Mouse (Mus musculus) T-cell, adult 2 months (primary cell): ENCODE measurements around the gene Cbln3.

ENCODE experiments used
- DNase-seq: peaks from one replicate; pipeline ENCODE4 v3.0.0; 2022; ENCODE audit warnings: low spot score

Cbln3 gene

DNA sequence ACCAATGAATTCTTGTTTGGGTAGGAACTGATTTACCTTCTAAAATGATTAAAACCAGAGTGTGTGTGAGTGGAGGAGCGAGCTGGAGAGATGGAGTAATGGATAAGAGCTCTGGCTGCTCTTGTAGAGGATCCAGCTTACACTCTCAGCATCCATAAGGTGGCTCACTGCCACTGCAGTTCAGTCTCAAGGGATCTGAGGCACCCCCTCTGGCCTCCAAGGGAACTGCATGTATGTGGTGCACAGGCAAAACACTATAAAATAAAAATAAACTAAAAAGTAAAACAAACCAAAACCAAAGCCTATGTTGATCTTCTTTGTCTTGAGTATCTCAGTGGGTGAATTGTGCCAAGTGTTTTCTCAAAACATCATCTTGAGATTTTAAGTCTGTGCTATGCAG, 4.6 kb downstream of the Cbln3 start:
- peak; percentile 76 for DNase-seq

DNA sequence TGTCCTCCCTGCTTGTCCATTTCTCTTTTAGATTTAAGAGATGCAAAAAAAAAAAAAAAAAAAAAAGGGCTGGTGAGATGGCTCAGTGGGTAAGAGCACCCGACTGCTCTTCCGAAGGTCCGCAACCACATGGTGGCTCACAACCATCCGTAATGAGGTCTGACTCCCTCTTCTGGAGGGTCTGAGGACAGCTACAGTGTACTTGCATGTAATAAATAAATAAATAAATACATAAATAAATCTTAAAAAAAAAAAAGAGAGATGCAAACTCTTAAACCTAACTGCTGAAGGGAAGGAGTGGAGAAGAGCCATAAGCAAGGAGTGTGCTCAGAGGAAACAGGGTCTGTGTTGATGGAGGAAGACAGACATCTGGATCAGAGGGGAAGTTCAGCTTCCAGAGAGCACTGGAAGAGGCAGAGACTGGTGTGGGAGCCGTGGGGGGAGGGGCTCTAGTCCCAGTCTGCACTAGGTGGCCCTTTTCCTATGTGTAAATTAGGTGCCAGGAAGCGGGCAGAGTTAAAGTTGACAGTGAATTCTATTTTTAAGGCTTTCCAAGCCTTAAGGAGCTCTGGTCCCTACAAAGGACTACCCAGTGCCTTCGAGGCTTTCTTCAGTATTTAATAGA, 5.8 kb downstream of the Cbln3 start:
- no peak for DNase-seq

DNA sequence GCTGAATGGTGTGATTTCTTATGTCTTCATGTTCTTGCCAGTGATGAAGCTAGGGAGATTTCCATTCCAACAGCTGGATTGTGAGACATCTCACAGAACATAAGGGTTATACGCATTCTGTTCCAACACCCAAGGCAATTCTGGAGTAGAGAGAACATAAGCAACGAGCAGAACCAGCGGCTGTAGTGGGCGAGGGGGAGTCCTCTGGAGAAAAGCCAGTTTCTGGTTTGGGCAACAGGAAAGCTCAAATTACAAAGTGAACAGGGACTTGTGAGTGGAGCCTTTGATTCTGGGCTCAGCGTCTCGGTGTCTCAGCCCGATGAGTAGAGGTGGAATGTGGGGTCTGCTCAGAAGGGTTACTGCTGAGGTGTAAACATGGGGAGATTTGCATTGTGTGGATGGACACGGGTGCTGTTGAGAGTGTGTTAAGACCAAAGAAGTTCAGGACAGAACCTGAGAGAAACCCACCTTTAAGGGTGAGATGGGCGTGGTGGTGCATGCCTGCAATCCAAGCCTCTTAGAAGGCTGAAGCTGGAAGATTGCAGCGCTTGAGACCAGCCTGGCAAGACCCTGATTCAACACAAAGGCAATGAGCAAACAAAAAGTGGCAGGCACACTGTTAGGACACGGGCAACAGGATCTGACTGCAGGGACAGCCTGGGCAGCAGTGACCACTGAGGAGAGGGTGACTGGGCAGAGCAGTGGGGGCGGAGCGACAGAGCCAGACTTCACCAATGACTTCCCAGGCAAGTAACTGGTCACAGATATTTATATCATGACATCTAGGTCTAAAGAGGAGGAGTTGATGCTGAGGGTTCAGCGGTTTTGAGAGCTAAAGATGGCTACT, 6.5 kb downstream of the Cbln3 start:
- DNase-seq, result no peak

DNA sequence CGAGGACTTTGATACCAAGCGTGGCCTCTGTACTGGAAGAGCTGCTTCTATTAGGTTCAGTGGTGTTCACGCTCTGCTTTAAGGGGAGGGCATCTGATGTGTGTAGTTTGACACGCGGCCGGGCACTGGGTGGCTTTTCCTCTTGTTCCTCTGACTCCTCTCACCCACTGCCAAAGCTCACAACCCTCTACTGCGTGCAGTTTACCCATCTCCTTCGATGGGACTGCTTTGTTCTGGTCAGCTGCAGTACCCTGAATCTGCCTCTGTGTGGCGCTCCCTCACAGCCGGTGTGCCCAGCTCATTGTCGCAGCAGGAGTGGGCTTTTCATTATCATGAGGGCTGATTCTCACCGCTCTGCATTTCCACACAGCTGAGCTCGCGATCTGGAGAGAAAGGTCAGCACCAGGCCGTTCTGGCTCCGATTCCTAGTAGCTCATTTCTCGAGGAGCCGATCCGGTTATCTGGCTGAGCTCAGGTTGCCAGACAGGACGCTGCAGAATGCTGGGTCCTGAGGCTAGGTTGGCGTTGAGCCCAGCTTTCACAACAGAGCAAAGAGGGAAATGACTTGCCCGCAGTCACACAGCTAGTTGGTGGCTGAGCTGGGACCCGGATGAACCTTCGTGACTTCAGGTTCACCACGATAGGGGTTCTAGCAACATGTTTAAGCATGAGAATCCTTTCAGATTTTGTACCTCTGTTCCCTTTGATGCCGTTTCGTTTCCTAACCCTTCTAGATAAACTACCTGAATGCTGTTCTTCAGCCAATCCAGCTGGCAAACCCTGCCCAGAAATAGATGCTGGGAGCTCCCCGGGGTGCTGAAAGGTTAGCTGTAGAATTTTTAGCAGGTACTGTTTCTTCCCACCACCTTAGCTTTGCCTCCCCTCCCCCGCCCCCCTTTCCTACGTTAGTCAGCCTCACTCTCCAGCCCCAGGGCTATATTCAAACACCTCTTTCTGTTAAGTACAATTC, 10.2 kb downstream of the Cbln3 start:
- peak; percentile 75 for DNase-seq

DNA sequence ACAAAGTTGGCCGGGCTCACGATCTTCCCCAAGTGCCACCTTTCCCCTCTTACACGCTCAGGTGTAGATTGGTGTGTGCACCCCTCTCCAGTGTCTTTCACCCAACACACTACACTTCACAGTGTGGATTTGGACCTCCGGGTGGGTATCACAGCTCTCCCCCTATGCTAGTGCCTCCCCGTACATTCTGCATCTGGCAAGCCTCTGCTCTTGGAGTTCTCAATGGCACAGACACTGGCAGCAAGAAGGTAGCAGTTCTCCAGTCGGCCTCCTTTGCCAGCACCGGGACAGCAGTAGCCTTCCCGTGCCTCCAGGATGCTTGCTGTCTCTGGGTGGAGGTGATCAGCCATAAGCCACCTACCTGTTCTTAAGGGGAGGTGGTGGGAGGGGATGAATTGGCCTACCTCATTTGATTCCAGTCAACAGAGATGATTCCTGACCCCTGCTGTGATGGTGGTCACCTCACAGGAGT, 10.9 kb downstream of the Cbln3 start:
- DNase-seq, result no peak

DNA sequence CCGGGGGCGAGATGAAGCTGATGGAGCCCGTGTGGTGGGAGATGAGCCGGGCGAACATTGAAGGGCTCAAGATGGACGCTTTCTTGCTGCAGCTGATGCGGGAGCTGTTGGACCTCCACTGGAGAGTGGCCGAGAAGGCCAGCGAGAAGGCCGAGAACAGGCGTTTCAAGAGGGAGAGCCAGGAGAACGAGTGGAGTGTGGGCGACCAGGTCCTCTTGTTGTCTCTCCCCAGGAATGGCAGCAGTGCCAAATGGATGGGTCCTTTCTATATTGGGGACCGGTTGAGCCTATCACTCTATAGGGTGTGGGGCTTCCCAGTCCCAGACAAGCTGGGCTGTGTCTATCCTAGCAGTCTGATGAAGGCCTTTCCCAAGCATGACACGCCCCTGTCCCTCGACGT, 11.6 kb downstream of the Cbln3 start:
- DNase-seq, result no peak

DNA sequence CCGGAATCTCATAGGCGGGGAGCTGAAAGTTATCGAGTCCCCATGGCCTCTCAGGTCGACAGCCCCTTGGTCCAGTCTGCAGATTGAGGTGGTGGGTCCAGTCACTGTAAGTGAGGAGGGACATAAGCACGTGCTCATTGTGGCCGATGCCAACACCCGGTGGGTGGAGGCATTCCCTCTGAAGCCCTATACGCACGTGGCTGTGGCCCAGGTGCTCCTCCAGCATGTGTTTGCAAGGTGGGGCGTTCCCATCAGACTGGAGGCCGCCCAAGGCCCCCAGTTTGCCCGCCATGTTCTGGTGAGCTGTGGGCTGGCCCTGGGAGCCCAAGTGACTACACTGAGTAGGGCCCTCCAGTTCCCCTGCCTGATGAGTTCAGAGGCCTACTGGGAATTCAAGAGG, 12.2 kb downstream of the Cbln3 start:
- DNase-seq, result no peak

DNA sequence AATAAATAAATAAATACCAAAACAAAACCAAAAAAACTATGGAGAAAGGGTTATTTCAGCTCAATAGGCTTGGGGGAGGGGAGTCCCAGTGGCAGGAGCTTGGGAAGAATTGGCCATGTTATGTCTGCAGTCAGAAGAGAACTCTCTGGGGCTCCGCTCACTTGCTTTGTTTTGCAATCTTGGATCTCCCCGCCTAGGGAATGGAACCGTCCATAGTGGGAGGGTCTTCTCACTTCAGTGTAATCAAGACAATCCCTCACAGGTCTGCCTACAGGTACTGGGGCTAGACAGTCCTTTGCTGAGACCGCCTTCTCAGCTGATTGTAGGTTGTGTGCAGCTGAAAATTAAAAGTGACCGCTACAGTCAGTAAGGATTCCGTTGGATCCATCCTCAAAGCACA, 14.7 kb downstream of the Cbln3 start:
- no peak for DNase-seq

DNA sequence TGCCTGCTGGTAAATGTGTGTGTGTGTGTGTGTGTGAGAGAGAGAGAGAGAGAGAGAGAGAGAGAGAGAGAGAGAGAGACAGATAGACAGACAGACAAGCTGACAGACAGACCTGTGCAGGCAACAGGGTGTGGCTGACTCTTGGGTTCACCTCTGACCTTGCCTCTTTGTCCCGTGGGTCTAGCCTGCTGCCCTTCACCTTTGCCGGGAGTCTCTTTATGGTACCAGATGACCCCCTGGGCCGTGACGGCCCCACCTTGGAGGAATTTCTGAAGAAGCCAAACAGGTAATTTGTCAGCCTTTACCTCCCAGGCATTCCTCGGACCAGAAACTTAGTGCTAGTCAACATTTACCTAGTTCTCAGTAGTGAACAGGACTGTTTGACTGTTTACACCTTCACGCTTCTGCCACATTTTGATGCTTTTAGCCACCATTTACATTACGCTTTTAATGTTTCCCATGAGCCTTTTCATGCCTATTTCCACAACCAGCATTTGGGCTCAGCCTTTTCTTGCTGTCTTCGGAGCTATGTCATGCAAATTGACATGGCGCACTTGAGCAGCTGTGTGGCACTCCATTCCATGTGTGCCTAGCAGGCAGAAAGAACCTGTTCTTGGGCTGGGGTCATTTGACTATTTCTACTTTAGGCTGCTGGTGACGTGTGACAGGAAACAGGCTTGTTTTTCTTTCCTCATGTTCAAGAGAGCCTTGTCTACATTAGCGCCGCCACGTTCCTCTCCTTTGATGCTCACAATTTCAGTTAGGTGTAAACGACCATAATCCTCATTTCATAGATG, 15.8 kb downstream of the Cbln3 start:
- no peak for DNase-seq

DNA sequence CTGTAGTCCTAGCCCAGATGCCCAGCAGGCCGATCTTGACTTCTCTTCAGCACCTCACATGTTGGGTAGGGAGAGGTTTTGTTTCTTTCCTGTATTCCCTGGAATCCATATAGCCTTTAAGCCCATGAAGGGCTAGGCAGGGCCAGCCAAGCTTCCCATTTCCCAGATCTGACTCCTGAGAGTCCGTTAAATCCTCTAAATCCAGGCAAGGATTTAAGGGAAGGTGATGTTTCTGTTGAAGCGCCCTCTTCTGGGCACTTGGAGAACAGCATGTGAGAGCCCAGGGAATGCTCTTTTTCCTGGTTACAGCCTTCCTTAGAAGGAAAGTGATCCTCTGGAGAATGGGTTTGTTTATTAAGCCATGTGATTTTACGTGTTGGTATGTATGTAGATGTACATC, 17.2 kb downstream of the Cbln3 start:
- DNase-seq, result no peak

DNA sequence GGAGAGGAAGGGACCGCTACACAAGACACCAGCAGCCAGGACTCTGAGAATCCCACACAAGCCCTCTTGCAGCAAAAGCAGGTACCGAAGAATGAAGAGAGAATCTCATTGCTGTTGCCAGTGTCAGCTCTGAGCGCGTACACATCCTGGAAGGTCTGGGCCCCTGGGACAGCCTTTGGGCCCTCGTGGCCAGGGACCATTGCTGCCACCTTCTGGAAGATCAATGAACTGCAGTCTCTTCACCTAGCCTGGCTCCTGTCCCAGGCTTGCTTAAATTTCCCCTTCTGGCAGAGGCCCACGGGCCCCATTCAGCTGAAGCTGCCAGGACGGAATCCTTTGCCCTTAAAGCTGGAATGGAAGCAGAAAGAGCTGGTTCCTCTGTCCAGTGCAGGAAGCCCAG, 20.4 kb downstream of the Cbln3 start:
- peak; percentile 65 for DNase-seq

DNA sequence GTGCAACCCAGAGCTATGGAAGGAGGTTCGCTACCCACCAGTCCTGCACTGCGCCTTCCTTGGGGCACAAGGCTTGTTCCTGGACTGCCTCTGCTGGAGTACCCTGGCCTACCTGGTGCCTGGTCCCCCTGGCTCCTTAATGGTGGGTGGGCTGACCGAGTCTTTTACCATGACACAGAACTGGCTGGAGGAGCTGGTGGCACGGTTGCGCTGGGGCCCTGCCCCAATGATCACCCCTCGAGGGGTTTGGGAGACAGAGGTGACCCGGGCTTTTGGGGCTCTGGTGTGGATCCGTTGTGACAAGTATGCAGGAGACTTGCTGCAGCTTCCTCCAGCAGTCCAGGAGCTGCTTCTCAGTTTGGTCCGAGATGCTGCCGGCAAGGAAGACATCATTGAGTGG, 21.2 kb downstream of the Cbln3 start:
- DNase-seq, result no peak

DNA sequence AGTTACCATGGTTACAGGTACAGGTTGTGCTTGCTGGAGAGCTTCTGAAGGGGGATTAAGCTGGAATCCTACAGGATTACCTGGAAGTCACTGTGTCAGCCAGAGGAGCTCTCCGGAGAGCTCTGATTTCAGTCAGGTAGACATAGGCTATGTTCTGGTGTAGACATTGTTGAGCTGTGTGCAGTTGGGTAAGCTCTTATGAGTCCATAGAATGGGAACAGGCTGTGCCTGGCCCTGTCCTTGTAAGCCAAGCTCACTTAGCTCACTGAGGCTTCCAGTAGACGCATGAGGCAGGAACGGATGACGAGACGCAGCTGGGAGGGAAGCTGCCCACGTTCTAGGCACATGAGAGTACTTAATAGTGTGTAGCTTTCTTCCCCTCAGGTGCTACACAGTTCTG, 22.0 kb downstream of the Cbln3 start:
- DNase-seq, result no peak

DNA sequence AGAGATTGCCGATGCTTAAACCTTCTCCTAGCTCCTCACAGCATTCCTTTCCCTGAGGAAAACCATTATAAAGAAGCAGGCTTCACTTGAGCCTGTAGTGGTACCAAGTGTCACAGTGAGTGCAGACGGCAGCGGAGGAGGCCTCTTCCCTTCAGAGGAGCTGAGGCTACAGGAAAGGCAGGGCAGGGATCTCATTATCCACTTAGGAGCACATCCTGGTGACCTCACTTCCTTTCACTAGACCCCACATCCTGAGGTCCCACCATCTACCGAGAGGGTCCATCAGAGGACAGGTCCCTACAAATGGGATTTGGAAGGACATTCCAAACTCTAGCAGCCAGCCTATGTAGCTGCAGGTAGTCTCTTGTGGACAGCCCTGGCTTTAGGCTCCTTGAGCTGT, 26.6 kb downstream of the Cbln3 start:
- DNase-seq, result no peak

DNA sequence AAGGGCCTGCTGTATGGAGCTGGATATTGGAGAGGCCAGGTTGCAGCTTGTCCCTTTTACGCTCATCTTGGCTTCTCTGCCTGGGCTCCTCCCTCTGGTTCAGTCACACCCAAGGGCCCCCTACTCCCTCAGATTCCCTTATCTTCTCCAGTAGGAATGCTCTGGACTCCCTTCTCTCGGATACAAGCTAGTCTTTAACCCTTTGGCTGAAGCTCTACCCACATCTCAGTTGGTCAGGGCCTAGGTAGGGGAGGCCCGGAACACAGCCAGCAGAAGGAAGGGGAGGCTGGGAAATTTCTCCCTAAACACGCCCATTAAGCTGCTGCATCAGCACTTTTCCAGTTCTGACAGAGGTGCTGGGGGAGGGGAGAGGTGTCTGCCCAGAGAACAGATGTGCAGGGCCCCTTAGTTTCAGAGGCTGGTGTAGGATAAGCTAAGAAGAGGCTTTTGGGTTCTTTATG, 29.1 kb downstream of the Cbln3 start:
- DNase-seq, result no peak

DNA sequence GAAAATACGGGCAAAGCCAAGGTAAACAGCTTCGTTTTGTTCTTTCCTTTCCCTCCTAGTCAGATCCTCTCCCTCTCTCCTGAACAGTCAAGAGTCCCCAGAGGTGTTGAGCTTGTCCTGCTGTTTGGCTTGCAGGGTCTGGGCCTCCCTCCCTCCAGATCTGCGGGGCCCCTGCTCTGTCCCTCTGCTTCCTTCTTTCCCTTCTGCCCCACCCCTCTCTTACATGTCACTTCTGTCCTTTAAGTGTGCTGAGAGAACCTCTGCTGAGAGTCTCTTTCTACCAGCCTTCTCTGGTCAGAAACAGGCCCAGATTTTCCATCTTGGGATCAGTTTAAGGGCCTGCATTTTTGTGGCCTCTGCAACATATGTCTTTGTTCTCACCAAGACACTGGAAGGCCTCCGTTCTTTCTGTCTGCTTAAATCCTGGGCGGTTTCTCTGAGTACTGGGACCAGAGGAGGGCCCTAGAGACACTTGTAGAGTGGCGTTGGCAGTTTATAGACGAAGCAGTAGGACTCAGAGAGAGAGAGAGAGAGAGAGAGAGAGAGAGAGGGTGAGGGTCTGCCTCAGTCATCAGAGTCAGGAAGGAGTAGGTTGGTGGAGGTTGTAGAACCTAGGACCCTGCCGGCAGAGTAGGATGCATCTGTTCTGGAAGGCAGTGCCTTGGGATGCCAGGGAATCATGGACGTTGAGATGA, 29.6 kb downstream of the Cbln3 start:
- DNase-seq, result no peak

DNA sequence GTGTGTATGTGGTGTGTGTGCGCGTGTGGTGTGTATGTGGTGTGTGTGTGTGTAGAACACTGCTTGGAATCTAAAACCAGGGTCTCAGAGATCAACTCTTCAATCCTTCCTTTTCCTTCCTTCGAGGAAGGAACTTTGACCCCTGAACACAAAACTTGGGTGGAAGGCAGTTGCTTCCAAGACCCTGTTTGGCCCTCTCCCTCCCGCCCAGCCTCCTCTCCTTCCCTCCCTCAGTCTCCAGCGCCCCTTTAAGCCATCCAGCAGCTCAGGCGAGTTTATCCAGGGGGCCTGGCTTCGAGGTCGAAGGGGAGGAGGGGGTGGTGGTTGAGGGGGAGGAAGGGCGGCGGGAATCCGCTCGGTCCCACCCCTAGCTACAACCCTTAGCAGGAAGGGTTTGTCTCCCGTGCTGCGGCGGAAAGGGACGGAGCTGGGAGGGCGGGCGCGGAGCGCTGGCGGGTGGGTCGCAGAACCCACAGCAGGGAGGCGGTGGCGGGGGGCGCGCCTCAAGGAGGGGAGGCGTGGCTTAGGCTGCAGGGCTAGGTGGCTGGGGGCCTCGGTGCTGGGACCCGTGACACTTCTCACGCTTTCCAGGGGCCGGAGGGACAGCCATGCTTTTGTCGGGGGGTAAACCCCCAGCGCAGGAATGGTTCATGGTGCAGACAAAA, 30.4 kb downstream of the Cbln3 start, which contains the start of gene Nynrin:
TSS of gene Nynrin (plus strand) at position 390 of the 665 bp plus-strand sequence.
- DNase-seq, result peak; percentile 23

DNA sequence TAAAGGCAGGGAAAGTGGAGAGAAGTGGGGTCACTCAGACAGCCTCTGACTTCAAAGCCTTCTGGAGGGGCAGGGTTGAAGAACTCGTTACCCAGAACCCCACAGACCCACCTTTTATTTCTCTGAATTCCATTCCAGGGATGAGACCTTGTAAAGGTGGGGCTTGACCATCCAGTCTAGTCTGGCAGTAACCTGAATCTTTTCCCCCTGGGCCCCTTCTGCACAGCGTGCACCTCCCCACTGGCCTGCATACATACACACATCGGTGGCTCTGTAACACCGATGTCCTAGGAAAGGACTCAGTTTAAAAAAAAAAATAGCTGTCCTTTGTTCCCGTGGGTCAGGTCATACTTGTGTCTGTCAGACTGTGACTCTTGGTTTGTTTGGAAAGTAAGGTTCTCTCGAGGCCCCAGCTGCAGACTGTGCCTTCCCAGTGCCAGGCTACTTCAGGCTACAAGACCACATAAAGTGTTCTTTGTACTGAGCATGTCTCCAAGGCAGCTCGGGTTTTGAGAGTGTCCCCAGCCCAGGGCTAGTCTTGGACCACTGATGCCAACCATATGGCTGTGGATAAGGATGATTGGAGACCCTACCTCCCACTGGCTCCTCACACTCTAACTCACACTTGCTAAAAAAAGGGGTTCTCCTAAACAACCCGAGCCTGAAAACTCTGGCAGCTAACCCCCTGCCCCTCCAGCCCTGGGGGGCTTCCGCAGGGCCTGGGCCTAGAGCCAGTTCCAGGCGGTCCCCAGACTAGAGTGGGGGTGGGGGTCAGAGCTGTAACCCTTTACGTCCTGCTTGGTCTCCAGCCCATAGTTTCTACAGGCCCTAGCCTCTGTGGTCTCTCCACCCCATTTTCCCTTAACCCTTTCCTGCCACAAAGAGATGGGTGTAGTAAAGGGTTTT, 31.3 kb downstream of the Cbln3 start:
- DNase-seq, result no peak

DNA sequence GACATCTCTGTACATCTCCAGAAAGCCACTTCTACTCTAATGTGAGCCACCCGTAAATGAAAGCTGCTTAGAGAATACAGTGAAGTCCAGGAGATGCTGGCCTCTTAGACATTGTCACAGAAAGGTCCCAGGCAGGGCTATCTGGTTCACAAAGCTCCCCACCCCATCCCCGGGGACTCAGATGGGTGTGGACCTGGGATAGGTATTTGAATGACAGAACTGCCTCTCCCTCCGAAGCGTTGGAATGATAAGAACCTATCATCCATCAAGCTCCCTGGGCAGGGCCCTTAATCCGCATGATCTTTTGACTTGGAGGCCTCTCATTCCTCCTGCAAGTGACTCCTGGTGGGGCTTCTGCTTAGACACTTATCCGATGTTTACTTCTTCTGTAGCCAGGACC, 33.3 kb downstream of the Cbln3 start:
- no peak for DNase-seq
